Mouse (Mus musculus) layer of hippocampus, adult 9-10 months (tissue): ENCODE measurements around the gene Plod2.

Experiments
- DNase-seq: peaks from one replicate; pipeline ENCODE4 v3.0.0; 2022; ENCODE audit warnings: low spot score

Plod2 gene

DNA sequence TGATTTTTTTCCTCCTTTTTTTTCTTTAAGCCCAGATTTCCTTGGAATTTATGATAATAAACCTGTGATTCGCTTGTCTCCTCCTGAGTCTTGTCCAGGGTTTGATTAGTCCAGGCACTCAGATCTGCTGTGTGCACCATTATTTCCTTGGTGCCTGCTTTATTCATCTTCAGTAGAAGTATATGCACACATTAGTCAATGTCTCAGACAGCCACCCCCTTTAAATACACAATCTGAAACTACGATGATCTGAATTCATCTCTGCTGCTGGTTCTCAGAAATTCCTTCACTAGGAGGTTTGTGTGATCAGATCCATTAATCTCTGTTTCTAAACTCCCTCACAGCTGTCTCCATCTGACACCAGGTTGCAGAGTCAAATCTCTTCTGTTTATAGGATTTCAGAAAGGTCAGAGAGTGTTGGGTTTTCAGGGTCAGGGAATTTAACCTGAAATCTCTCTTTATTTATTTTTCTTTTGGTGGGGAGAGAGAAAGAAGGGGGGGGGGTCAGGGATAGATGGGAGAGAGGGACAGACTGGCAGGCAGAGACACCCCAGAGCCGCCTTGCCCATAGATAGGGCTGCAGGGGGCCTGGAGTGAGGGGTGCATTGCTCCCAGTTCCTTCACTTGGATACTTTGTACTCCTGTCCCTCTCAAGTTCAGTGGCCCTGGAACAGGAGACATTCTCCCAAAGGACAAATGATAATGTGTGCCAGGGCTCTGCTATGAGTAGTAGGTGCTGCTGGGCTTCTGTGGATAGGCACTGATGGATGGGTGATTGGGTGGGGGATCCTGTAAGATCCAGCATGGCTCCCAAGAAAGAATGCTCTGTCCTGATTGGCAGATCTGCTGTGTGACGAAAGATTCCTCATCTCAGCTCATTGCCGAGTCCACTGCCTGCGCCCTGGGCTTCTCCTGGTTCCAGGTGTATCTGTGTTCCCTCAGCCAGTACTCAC is 13.3 kb downstream of the Plod2 start:
- no peak for DNase-seq

DNA sequence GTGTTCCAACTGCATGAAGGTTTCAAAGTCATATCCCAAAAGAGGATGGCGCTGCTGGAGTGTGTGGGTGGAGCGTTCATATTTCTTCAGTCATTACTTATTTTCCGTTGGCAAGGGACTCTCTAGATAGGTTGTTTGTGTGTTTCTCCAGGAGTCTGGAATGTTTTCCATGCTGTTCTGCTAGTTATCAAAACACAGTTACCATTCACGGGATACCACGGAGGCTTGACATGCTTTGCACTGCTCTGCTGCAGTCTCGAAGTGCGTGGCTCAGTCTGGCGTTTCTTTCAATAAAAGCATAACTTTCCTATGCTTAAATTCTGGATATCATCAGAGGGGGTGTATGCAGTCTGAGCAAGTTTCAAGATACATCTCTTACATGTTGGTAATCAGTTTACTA is 17.7 kb downstream of the Plod2 start:
- no peak for DNase-seq

DNA sequence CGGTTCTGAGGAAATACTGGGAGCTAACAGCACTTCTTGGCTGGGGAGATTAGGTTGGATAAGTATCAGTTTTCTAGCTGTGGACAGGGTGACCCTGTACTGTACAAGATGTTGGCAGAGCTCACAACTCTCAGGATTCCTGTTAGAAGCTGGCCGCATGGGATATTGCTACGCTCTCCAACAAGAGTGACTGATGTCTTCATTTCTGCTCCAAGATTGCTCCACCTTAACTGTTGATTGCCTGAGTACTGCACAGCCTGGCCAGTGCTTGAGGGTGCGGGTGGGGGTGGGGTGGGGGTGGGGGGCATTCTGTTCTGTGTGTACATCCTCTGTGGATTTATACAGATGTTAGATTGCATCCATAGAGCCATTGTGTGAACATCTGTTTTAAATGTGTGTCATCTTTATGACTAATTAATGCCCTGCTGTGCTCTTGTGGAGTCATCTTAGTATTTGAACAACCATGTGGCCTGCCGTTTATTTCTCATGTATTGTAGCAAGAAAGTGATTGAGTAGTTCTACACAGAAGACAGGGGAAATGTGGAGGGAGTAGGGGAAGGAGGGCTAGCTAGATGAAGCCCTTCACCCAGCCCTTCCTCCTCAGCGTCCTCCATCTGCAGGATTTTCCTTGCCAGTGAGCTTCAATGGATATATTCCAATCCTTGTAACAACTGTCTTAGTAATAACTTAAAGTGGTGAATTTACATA is 19.0 kb downstream of the Plod2 start:
- no peak for DNase-seq

DNA sequence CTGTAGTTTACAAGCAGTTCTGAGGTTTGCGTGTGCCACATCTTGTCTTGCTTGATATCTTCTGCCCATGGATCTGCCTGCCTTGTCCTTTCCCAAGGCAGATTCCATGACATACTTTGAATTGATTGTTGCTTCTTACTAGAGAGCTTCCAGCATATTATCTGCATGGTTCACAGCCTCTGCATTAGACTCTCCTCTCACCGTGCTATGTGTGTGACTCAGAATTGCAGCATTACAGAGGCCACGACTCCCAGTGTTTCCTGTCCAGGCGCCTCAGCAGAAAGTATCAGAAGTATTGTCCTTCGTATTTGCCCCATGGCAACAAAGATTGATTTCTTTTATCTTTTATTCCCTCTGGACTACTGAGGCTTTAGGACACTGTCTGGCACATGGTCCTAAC is 20.4 kb downstream of the Plod2 start:
- DNase-seq: no peak

DNA sequence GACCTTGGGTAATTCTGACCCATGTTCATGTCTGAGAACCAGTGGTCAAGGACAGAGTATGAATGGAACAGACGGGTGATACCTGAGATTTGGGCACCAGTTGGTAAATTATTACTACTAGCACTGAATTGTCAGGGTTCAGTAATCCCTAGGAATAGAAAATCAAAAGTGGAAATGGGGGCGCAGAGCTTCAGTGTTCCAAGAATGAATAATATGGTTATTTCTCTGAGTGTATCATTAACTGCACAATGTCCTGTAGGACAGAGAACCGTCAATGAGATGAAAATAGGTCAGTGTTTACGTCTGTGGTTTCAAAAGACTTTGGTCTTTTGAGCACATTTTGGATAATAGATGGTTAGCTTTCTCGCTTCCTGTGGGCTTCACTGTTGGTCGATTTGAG is 21.3 kb downstream of the Plod2 start:
- DNase-seq: no peak

DNA sequence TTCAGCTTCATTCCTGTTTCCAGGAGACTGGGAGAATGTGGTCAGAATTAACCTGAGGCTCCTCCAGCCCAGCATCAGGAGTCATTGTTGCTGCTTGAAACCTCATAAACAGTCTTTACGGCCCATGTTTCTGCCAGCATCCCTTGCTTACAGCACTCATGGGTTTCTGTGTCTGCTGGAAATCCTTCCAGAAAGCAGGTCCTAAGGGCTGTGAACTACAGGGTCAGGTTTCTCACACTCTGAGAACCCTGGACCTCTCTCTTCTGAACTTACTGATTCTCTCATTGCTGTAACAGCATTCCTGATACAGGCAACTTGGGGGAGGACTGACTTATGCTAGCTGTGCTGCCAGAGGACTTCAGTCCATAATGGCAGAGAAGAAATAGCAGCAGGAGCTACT is 22.4 kb downstream of the Plod2 start:
- no peak for DNase-seq

DNA sequence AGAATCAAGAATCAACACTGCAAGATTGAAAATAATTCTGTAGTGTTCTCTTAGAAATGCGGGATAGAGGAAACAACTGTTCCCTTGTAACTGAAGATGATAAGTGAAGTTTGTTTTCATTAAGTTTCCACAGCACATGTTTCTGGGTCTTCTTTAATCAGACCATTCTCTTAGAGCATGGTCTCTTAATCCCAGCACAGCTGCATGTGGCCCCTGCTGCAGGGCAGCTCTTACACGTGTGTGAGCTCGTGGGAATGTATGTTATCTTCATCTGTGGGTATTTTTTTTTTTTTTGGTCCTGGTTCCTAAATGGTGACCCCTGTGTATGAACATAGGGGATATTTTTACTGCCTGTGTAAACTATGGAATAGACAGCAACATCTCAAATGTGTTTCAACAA is 24.2 kb downstream of the Plod2 start:
- DNase-seq: no peak

DNA sequence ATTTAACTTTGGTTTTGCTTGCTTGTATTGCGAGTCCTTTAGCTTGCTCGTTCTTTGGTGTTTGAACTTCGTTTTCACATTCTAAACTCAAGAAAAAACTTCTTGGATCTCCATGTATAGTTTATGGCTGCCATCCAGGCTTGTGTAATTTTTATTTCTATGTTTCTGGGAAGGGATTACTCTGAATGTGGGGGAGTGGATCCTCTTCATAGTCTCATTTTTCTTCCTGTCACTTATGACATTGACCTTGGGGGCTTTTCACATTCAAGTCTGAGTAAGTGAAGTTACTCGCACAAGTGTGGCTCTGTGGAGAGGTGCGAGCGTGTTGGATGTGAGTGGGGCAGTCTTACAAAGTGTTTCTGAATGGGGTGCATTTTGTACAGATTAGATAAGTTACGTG is 25.5 kb downstream of the Plod2 start:
- no peak for DNase-seq

DNA sequence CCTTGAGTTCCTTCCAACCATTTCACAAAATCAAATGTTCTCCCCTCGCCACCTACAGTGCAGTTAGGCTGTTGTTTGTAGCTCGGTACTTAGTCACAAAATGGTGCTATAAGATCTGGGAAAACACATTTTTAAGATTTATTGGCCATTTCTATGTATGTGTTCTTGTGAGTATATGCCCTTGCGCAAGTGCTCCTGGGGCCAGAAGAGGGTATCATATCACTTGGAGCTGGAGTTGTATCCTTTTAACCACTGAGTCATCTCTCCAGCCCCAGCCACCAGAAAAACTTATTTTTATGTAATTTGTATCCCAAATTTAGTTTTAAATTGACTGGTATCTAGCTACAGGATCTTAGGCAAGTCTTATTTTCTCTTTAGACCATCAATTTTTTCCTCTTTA is 26.8 kb downstream of the Plod2 start:
- DNase-seq: no peak

DNA sequence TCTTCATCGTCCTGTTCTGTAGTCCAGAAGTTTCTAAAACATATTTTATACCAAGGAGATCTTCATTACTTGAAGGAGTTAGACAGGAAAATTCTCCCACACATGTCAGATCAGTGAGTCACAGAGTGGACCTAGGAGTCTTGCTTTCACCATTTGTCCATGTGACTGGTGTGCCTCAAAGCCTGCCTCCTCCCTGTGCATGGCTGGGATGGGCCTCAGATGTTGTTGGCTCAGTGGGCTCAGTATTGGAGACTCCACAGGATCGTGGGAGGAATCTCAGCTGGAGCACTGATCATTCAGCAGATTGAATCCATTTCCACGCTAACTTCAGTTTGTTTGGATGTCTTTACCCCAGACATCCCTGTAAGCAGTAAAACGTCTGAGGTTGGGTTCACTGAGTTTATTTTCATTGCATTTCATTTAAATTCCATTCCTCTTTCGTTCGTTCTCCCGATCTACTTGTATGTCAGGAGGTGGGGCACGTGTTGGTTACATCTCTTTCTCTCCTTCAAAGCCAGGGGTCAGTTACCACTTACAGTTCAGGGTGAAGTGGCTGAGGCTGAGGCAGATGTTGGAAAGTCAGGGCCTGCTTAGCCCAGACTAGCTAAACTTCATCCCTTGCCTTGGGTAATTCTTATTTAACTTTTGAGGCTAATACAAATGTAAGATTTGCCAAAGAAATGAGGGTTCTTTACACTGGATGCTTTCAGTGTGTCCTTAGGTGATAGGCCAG is 30.5 kb downstream of the Plod2 start:
- peak; percentile 4 for DNase-seq

DNA sequence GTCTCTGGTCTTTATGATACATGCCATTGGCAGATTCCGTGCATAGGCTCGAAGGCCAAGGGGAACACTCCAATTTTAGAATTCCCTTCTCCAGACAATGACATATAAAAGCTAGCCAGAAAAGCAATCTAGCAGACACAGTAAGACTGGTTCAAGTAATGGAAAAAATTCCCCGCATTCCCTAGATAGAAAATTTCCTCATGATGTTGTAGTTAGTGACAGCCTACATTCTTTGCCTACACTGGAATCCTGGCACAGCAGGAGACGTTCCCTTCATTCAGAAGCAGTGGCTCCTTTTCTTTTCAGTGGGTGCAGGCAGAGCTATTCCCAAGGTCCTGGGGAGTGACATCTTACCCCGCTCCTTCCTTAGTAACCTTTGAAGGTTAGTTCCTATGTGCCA is 41.9 kb downstream of the Plod2 start:
- no peak for DNase-seq

DNA sequence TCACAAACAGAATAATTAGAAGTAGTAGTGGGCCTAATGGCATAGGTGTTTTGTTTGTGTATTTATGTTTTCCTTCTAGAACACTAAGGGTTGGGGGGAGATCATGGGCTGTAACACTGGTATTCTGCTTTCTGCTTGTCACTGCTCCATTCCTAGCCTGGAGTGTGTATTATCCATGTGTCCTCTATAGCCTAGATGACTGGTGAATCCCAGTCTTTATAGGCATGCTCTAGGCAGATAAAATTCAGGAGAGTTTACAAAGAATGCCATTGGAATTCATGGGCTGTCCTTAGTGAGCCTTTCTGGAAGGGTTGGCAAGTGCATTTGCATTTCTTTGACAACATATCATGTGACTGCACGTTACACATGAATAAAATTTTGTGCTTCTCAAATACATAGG is 44.0 kb downstream of the Plod2 start:
- no peak for DNase-seq

DNA sequence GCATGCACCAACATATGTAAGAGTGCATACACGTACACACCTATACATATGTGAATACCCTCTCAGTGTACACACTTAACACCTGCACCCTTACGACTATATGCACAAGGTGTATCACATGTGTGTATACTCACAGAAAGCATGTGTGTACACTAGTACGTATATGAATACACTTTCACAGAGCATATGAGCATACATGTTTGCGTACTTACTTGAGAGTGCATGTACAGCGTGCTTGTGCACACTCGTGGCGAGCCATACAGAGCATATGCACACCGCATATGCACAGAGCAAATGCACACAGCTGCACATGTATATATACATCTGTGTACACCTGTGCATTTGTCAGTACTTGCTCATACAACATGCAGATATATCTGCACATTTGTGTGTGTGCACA is 45.4 kb downstream of the Plod2 start:
- no peak for DNase-seq

DNA sequence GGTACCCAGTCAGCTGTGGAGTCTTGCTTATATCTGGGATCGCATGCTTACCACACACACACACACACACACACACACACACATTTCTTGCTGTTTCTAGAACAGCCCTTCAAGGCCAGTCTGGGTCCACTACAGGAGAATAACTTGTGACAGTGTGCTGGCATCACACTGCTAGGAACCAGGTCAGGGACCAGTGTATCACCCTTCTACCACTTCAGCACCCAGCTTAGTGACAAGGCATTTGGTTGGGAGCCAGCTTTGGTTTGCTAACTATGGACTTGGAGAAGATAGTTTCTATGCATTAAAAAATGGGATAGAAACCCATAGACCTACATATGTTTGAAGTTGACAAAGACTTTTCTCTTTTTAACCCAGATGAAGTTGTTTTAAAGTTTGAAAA is 46.2 kb downstream of the Plod2 start:
- DNase-seq: no peak

DNA sequence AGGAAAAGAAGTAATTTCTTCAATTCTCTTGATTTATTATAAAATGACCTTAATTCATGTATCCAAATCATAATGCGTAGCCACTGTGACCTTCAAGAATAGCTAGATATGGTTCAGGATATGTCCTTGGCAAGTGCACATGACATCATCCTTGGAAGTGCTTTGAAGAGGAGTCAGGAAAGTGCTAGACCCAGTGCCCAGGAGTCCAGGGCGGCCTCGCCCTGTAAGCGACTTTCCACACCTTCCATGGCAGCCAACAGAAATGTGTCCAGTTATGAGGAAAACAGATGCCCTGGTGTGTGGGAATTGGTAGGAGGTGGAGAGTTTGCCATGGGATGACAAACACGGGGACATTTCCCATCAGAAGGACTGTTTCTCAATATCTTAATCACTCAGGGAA is 47.0 kb downstream of the Plod2 start:
- DNase-seq: no peak

DNA sequence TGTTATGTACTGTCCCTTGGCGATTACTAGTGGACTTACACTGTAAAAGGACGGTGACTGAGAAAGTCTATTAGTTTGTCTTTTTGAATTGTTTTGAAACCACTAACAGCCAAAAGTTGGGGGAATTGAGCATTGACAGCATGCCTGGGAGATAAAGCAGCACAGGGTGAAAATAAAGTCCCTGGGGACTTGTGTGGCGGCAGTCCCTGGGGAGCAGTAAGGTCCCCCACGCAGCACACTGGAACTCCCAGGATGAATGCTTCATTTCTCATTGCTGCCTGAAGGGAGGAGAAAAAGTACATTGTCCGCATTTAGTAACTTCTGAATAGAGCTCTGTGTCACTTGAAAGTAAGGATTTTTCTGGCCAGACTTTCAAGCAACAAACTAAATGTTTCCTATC is 49.5 kb downstream of the Plod2 start:
- no peak for DNase-seq

DNA sequence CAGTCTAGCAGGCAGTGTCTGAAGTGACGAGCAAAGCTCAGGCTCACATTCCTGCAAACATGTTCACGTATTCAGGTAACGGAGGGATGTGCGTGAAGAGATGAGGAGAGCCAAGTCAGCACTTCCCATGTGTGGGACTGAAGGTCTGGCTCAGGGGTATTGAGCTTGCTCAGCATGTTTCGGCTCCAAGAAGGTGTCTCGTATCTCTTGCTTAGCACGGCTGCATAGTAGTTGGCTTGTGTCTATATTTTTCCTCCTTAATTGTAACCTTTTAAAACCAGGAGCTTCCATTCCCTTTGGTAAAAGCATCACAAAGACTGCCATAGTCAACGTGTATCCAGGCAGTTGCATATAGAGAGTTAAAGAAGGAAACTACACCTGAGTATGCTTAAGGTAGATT is 50.7 kb downstream of the Plod2 start:
- no peak for DNase-seq

DNA sequence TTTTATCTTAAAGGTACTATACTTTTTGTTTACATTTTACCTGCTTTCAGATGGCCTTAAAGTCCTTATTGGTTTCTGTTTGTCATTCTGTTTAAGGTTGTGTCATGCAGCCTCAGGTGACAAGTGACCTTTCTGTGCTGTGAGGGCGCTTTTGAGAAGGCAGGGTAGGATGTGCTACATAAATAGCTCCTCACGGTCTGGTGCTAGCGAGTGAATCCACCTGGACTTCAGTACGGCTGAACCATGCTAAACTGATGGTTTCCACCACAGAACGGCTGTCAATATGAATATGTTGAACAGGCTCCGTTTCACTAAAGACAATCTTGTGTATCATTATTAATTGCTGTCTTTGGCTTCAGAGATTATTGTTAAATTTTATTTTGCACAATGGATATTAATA is 52.5 kb downstream of the Plod2 start:
- DNase-seq: no peak

DNA sequence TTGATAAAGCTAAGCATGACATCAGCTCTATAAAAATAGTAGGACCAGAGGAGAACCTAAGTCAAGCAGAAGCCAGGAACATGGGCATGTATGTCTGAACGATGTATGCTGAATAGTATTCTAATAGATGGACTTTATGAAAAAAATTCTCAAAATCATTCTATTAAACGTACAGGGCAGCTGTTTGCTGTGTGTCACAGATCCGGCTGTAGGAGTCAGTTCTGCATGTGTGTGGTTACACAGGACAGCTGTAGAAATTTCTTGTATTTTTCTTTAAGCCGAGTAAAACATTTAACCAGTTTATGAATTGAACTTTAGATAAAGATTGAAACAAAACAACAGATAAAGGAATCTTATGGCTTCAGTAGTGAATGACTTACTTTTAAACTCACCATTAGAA is 53.3 kb downstream of the Plod2 start:
- DNase-seq: no peak

DNA sequence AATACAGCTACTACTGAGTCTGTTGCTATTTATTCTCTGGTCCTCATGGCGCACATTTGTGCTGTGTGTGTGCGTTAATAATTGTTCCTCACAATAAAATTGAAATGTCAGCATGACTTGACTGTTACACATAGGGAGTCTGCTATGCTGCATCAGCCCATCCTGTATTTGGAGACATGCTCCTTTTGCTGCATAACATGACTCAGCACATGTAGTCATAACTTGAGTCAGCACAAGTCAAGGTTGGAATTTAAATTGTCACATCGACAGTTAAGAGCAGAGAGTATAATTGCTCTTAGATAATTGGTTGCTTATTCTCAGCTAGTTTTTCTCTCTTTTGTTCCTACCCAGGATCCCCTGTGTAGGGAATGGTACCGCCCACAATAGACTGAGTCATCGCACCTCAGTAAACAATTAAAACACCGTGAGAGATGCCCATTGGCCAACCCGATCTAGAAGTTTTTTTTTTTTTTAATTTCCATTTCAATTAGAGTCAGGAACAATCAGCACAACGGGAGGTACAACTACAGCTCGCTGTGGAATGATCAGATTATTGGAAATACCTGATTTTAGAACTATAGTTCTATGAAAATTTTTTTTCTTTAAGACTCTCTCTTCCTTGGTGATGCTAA is 55.0 kb downstream of the Plod2 start:
- no peak for DNase-seq

DNA sequence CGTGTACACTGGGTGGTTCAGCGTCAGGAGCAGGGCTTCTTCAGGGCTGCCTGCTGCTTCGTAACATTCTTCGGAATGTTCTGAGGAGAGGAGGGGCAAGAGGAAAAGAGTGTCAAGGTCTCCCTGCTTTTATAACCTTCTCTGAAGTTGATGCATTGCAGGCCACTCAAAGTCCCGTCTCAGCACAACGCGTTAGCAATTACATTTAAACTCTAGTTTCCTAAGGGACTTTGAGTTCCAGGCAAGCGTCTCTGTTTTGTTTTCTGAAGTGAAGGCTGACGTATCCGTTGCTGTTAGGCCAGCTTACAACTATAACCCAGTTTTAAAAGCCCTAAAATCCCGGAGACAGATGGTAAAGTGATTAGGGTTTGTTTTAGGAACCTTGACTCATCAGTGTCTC is 55.8 kb downstream of the Plod2 start:
- no peak for DNase-seq

DNA sequence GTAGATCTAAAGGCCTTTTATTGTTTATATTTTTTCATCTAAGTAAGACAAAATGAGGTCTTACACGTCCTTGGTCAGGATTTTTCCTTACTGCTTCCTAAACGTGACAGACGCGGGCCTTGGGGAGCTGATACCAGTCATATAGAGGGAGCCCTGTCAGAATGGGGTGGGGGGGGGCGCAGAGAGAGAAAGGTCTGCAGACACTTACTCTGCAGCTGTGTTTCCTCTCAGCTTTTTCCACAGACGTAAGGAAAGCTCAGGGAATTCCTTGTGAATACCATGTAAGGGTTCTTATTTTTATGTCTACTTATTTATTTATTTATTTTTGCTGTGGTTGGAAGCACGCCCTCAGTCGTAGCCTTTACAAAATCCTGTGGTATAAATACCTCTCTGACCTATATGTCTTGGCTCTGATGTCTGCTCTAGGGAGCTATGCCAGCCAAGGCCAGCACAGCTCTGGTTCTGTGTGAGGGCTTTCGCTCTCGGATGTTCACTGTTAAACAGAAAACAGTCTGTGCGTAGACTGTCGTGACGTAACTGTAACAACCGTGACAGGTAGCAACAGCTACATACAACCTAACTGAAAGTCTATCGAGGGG is 58.0 kb downstream of the Plod2 start:
- DNase-seq: no peak
